Mouse (Mus musculus): Measurements from ENCODE around the gene Rabggtb.

Rabggtb gene

DNA sequence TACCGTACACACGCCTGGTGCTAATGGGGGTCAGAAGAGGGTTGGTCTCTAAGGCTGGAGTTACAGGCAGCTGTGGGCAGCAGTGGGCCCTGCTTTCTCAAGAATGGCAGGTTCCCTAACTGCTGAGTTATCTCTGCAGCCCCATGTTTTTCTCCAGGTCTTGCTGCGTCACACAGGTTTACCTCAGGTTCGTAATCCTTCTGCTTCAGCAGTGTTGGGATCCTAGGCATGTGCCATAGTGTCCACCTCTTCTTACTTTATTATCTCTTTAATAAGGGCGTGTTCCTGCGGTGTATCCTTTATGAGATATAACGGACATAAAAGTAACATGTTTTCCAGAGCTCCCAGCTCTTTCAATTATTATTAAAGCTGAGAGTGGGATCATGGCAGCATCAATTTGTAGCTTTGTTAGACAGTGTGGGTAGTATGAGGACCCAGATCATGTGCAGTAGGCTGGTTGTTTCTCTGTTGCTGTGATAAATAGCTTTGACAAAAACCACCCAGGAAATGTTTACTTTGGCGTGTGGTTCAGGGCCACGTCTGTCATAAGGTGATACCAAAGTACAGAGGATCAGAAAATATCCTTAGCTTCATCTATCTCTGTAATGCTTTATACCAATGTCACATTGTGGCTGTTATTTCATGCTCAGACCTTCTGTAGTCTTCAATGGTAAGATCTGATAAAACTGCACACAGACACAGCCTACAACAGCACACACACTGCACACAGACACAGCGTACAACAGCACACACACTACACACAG is 8.5 kb upstream of the Rabggtb start:
- DNase-seq (ENCODE audit: low read depth, low spot score), result no peak

GRCm38 (mm10) chr3:153917200-153917599 is 4.4 kb upstream of the Rabggtb start:
- peak; percentile 98 for DNase-seq (ENCODE audit: low read depth, low spot score)

DNA sequence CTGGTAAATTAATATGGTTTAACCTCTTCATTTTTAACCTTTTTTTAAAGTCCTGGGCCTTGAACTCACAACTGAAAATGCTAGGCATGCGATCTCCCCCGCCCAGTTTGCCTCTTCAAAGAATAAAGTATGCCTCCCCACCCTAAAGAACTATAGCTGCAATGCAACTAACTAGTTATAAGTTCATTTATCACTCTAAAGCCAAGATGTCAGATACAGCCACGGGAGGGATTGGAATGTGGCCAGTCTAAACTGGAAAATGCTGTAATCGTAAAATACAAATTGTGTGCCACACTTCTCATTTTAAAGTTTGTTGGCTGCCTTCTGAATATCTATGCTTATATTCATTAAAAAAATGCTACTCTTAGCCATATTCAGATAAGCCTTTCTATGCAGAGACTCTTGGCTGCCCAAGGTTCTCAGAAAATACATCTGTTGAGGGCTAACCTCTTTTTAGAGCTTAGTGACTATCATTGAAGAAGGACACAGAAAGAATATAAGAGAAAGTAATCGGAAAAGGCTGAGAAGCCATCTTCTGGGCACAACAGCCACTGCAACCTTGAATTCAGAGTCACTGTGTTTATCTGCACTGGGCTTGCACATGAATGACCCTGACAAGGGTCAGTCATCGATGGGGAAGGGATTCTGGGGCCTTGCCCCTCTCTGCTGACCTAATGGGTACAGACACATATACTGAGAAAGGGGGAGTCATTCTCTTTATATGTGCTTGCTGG is 868 bp upstream of the Rabggtb start:
- no peak for DNase-seq (ENCODE audit: low read depth, low spot score)

DNA sequence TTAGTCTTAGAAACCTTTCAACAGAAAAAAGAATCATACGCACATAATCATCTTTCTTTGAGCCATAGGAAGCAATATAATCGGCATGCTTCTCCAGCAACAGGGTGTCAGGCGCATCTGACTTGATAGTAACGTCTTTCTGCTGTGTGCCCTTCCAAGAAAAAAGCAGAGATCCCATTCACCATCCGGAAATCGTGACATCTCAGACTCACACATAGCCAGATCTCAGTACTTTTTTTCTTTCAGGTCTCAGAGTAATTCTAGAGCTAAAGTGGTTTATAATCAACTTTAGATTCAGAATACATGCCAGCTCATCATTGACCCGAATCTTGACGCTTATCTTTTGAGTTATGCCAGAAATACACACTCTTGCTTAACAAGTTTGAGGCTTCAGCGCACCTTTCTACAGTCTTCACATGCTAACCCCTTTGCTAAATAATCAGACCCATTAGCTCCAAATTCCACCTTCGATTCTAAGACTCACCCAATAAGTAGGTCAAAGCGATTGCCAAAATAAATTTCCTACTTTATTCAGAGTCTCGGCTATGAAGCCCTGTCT is 848 bp downstream of the Rabggtb start:
- peak; percentile 22 for DNase-seq (ENCODE audit: low read depth, low spot score)

DNA sequence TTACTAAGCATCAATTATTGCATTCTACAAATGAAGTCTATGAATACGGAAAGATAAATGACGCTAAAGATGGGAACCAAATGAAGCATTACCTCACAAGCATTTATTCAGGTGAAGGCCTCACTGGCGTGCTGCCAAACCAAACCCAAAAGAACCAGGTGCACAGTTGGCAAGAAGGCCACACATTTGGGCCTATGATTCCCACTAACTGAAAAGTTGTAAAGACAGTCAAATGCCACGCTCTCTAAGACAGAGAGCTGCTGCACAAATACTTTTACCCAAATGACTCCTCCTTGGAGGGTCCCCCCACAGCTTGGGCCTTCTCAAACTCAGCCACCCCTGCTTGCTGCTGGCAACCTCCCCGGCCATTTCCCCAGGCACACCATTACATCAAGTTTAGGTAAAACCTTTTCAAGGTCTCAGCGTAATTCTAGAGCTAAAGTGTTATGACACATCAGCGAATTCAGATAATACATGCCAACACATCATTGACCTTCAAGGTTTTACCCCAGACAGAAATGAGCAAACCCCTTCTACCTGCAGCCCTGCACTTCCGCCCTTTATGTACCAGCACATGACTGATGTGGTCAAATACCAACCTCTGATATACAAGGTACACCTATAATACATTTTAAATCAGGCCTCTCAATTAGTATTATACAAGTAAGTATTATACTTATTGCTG is 1.5 kb downstream of the Rabggtb start:
- peak; percentile 33 for DNase-seq (ENCODE audit: low read depth, low spot score)

DNA sequence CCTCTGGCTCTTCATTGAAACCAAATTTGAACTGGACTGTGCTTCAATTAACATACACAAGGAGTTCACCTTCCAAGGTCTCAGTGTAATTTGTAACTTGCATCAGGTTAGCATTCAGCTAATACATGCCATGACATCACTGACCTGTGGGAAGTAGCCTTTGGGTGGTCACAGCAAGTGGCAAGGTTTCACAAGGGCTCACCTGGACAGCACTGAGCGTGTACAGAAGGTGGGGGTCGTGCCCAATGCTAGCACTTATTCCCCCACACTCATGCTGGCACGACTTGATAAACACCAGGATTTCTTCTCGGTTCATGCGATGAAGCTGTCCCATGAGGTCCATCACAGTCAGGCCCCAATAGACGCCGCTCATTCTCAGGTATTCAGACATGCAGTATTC is 2.3 kb downstream of the Rabggtb start:
- peak; percentile 21 for DNase-seq (ENCODE audit: low read depth, low spot score)

DNA sequence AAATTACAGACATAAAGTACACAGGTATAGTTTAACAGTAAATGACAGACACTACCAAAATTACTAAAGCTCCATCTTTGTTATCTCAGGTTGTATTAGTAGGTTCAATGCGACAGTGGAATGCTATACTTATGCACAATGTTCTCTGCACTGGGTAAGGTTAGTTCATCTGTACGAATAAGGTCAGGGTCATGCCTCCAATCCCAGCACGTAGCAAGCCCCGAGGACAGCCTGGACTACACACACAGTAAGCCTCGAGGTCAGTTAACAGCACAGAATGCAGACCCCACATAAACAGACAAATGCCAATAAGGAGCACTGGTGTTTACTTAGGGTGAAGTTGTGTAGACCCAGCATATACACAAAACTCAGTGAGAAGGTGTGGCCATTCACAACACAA is 3.9 kb downstream of the Rabggtb start:
- no peak for DNase-seq (ENCODE audit: low read depth, low spot score)

DNA sequence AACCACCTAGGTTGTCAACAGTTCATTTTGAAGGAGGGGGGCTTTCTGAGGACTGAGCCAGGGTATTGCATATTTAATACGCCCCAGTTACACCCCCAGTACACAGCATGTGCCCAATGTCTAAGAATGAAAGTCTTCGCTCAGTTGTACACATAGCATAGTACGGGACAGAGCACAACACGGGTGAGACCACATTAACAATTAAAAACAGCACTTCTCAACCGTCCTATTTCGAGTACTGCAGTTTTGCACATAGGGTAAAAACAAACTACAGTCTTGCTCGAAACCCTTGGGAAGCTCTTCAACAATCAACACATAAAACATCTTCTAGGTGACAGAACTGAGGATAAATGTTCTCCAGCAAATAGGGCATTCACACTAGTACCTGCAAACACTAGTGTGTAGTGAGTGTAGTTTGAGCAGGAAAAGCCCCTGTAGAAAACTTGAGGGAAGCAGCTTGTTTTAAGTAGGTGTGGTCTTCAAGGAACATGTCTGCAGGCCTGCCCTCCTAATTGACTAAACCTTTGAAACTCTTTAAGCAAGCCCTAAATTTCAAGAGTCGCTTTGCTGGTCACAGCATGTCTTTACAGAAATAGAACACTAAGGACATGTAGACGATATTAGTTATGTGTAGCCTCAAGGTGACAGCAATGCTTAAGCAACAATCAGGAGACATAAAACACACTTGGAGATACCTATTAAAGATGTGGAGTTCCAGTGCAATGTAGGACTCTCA is 6.5 kb downstream of the Rabggtb start, which contains the start of gene Msh4:
Gene Msh4 (minus strand): TSS at position 3 of the 736 bp plus-strand sequence.
- peak; percentile 66 for DNase-seq (ENCODE audit: low read depth, low spot score)

DNA sequence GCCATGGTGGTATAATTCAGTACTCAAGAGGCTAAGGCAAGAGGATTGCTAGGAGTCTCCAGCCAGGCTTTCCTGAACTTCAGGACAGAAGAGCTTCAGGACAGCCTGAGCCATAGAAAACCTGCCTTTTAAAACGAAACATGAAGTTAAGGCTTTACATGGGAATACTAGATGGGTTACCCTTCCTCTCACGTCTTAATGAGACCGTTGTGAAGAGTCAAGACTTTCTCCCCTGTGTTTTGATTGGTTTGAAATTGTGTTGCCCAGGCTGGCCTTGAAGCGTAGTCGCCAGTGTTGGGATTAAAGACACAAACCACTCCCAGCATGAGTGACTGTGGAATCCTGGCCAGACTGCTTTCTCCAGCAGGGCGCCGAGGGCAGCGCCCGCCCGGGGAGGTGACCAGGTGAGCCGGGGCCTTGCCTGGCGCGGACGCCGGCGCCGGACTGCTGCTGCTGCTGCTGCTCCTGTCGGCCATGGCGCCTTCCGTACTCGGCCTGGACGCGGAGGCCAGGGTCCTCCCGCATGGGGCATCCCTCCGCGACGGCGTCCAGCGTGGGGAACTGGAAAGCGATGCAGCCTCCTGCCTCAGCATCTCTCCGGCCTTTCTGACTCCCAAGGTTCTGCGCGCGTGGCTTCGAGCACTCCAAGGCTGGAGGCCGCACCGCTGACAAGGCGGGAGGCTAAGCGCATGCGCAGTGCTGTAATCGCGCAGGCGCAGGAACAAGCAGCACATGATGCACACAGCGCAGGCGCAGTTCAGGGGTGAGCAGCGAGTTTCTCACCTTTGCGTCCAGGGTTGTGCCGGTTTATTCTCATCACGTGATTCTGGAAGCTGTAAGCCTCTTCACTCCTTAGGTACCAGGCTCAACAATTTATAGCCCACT is 7.3 kb downstream of the Rabggtb start:
- peak; percentile 97 for DNase-seq (ENCODE audit: low read depth, low spot score)

DNA sequence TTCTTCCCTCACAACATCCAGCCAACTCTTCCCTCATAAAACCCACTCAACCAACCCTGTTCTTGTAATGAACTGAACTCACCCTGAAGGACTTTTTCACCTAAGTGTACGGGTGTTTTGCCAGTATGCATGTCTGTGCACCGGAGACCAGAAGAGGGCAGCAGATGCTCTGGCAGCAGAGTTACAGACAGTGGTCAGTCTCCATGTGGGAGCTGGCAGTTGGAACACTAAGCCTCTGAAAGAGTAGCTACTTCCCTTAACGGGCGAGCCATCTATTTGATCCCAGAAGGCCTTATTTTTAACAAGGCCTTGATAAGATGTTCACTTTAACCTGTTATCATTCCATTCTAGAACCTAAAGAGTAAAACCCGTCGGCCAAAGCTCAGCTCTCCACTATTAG is 8.2 kb downstream of the Rabggtb start:
- peak; percentile 85 for DNase-seq (ENCODE audit: low read depth, low spot score)

DNA sequence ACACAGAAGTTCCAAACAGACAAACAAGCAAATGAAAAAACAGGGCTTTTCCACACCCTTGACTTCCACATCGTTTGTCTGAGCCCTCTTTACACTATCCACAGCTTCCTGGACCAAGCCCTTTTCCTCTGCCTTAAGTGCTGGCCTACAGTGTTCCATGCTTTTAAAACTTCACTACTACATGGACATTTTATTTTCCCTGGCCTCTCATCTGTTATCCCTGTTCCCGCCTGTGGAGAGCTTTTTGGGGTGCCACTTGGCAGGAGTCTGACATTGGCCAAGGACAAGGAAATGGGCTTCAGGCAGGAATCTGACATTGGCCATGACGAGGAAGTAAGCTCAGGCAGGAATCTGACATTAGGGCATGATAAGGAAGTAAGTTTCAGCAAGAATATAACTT is 10.2 kb downstream of the Rabggtb start:
- no peak for DNase-seq (ENCODE audit: low read depth, low spot score)

GRCm38 (mm10) chr3:153901904-153902303 is 10.9 kb downstream of the Rabggtb start:
- DNase-seq (ENCODE audit: low read depth, low spot score), result no peak

GRCm38 (mm10) chr3:153897216-153897615 is 15.6 kb downstream of the Rabggtb start:
- no peak for DNase-seq (ENCODE audit: low read depth, low spot score)

DNA sequence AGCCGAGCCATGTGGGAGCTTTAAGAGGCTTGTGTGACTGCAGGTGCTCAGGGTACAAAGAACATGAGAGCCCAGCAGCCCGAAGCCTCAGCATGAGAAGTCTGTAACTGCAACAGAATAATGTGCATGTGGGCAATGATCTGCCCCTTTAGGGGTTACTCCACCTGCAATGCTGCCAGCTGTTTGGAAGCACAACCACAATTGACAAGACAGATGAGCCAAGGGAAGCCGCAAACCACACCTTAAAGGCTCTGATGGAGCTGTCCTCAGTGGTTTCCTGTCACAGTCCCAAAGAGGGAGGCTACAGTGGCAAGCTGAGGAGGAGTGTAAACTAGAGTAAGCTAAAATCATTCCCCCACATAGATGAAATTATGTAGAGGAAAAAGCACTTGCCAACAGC is 17.4 kb downstream of the Rabggtb start:
- no peak for DNase-seq (ENCODE audit: low read depth, low spot score)

DNA sequence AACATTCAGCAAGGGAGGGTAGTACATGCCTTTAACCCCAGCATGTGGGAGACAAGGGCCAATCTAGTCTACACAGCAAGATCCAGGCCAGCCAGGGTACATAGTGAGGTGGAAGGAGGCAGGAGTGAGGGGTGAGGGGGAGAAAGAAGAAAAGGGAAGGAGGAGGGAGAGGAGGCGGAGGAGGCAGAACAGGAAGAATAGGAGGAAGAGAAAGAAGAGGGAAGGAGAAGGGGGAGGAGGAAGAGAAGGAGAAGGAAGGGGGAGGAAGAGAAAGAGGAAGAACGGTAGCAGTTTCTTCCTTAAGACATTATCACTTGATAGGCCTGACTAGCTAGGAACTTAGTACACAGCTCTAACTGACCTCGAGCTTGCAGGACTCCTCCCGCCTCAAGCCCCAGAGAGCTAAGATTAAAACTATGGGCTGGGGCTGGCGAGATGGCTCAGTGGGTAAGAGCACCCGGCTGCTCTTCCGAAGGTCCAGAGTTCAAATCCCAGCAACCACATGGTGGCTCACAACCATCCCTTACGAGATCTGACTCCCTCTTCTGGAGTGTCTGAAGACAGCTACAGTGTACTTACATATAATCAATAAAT is 23.5 kb downstream of the Rabggtb start:
- DNase-seq (ENCODE audit: low read depth, low spot score), result no peak

DNA sequence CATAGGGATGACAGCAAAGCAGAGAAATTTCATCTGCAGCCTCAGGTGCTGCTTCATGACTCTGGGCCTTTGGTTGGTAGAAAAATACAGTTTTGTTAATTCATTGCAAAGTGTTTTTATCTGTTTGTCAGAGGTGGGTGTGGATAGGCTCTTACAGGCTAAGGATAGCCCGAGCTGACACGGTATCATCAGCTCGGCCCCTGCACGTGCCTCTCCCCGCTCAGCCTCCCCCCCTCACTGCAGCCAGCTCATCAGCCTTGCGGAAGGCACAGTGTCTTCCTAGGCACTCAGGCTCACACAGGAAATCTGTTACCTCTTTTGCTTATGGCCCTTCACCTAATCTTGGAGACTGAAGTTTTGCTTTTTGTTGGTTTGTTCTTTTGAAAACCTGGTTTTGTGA is 24.7 kb downstream of the Rabggtb start:
- no peak for DNase-seq (ENCODE audit: low read depth, low spot score)

DNA sequence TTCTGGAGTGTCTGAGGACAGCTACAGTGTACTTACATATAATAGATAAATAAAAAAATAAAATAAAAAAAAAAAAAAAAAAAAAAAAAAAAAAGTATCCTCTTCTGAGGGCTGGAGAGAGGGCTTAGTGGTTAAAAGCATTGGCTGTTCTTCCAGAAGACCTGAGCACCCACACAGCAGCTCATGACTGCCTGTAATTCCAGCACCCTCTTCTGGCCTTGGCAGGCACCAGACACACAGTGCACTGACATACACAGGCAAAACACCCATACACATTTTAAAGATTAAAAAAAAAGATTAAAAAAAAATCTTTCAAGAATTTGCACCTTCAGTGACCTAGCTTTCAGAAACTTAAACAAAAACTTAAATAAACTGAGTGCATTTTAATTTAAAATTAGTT is 26.5 kb downstream of the Rabggtb start:
- DNase-seq (ENCODE audit: low read depth, low spot score), result no peak

DNA sequence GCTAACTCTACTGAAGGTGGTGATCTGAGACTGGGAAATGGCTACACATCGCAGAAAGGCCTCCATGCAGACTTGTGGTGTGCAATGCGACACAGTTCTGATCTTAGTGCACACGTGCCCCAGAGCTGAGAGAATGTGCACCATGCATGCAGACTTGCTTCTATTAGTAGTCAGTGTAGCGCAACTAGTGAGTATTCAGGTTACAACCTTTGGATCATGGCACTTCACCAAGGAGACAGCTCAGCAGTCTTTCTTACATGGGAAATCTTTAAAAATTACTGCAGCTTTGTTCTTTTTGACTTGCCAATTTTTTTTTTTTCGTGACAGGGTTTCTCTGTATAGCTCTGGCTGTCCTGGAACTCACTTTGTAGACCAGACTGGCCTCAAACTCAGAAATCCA is 41.4 kb downstream of the Rabggtb start:
- no peak for DNase-seq (ENCODE audit: low read depth, low spot score)

DNA sequence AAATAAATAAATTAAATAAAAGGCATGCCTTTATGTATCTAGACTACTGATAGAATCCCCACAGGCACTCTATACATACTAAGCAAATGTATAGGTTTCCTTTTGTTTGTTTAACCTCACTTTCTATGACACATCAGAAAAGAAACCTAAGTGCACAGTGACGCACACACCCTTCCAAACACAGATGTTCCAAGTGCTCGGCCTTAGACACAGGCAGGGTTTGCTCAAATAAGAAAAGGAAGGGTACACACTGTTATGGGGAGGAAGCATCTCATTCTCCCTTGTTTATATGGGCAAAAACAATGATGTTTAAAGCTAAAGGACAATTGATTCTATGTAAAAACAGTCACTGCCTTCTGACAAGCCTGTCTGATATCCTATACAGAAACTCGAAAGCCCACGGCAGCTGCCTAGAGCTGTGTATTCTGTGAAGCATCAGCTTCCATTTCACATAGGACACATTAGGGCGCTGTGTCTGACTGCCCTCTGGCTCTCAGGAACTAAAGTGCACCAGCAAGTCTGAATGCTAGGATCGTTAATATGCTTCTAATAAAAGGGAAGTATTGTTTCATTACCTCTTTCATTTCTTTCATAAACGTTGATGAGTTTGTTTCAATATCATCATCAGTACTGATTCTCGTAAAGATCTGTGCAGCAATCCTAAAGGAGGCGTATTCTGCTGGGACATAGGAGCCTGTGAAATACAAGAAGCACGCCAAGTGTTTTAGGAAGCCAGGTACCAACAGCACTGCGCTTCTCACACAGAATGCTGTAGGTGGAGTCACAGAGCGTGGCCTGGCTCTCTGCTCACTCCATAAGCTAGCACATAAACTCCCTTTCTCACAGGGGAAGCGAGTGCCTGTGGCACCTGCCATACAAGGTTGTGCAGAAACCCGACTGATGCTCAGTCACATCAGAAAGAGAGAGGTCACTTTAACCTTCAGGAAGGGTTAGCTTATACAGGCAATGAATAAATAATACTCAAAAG is 45.4 kb downstream of the Rabggtb start:
- no peak for DNase-seq (ENCODE audit: low read depth, low spot score)
